Mouse (Mus musculus): ENCODE measurements around the gene Tubb4b.

DNA sequence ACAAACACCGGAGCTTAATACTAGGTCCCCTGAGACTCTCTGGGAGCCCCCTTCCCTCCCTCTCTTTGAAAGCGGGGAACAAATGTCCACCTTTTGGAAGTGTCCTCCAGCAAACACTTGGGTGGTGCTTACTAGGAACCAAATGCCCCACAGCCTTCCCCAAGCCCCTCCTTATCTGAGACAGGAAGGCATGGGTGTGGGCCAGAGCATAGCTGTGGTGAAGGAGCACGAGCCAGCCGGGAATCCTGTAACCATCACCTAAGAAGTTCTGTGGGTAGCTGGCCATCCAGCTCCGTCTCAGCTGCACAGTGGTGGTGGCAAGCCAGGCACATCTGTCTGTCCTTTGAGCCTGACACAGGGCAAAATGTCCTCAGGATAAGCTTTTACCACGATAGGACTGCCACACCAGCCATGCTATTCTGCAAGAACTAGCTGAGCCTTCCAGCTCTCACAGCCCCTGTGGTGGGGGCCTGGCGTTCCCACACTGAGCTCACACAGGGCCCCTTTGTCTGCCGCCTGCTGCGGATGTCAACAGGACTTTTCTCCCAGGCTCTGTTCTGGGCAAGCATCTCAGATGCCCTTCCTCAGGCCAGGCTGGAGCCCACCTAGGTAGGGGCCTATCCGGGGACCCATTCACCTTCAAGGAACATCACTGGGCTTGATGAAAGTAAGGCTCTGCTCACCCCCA lies 46.1 kb downstream of the Tubb4b start:
- TF ChIP-seq CTCF (IDR thresholded peaks at IDR 0.05; ENCODE audit: control insufficient read depth, insufficient read depth, insufficient replicate concordance, low read depth, low read length) (no peak), POLR2A (IDR thresholded peaks at IDR 0.05; ENCODE audit: control insufficient read depth, low read depth, low read length) (no peak)

Data from testis, adult 2 months (tissue).